Mouse (Mus musculus) thymus, postnatal 0 days (tissue): ENCODE measurements around the gene Akap6. TPM values are rescaled to one million over a fixed set of nuclear protein-coding genes. Genes with fewer than 3 reads are reported as not detected.

ENCODE experiments used
- DNase-seq: peaks from one replicate; pipeline ENCODE4 v3.0.0-alpha.2; 2015; ENCODE audit warnings: low spot score
- polyA plus RNA-seq: library from polyadenylated mRNA; unstranded; fragments of >200 nt; fragmentation: Nextera tagmentation; extraction: Ambion mirVana; gene quantifications from 2 replicates; pipeline ENCODE4 v1.2.1, GENCODE M21; 2015

Akap6 gene
- polyA plus RNA-seq, 1 experiment from 2014 or later, result 0.53 TPM

GRCm38 (mm10) chr12:53134196-53134595 lies 435.0 kb downstream of the Akap6 start:
- DNase-seq, result no peak

GRCm38 (mm10) chr12:53137331-53137730 lies 438.1 kb downstream of the Akap6 start:
- DNase-seq, result no peak

GRCm38 (mm10) chr12:53144122-53144695 lies 445.0 kb downstream of the Akap6 start:
- DNase-seq, result no peak

- DNase-seq, result no peak
These were observed 445.6 kb downstream of the Akap6 start for GRCm38 (mm10) chr12:53144760-53145159.

GRCm38 (mm10) chr12:53145516-53145915 lies 446.3 kb downstream of the Akap6 start:
- DNase-seq, result no peak

GRCm38 (mm10) chr12:53146460-53147050 lies 447.4 kb downstream of the Akap6 start:
- no peak for DNase-seq

- no peak for DNase-seq
These were observed 448.5 kb downstream of the Akap6 start for GRCm38 (mm10) chr12:53147696-53148095.

GRCm38 (mm10) chr12:53168189-53169003 lies 469.2 kb downstream of the Akap6 start:
- DNase-seq, result no peak

- no peak for DNase-seq
These were observed 492.3 kb downstream of the Akap6 start for GRCm38 (mm10) chr12:53191435-53191834.

- DNase-seq, result no peak
These were observed 494.5 kb downstream of the Akap6 start for GRCm38 (mm10) chr12:53193664-53194063.

Other genes starting within 250 kb of the Akap6 start
- 12.9 and 14.6 TPM in 2 replicates for gene Arhgap5, start 195.4 kb upstream of the Akap6 start, polyA plus RNA-seq